Mouse (Mus musculus): ENCODE data around the gene Ubxn2a.

GRCm38 (mm10) chr12:4859241-4859914 is 48.1 kb downstream of the Ubxn2a start:
- TF ChIP-seq CTCF (IDR thresholded peaks at IDR 0.05; ENCODE audit: low read depth) (no peak), EP300 (IDR thresholded peaks at IDR 0.05; ENCODE audit: low read depth) (no peak)
